ENCODE assay signal across 22 mouse cellular contexts in the genomic region with DNA sequence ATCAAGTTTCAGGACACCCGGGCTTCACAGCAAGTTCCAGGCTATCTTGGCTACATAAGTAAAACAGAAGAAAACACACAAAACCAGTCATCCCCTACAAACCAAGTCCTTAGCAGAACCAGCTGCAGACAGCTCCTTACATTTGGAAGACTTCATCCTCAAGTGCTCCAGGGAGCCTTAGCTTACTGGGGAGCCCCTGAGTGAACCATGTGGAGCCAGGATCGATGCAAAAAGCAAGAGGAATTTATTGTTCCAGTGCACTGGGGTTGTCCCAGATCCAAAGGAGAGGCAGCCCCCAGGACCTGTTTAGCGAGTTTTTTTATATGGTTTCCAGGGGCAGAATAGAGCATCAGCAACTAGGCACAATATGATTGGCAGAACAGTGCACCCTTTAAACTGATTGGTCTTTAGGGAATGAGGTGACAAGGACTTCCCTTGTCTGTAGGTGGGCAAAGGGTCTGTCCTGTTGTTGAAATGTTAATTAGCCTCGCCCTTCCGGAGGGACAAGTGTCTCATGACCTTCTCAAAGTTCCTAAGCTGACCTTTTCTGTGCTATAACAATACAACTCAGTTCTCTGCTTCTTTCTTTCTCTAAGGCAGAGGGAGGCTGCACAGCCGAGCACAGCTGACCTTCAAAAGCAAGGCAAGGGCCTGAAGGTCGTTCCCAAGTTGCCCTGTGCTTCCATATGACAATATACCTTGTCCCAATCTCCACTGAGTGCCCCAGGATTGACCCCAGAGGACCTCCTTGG. TPM values are rescaled to one million over a fixed set of nuclear protein-coding genes. Genes with fewer than 3 reads are reported as not detected.
"Had no signal": no experiment of that assay in that cellular context is flagged by ENCODE, and none has a peak within 500 bp of the region (broad histone marks: within the 10 kb centered on the region; RNA-seq: fewer than 3 reads in every experiment).

No protein-coding gene starts in this region.

- H3K9ac ChIP-seq: limb, embryonic 13.5 days; liver, embryonic 12.5 days; liver, embryonic 15.5 days; lung, embryonic 15.5 days; midbrain, embryonic 12.5 days; midbrain, embryonic 15.5 days; neural tube, embryonic 13.5 days; stomach, embryonic 15.5 days had no signal

- ATAC-seq: liver, embryonic 12.5 days; midbrain, embryonic 15.5 days had no signal

- H3K4me3 ChIP-seq: limb, embryonic 10.5 days; limb, embryonic 13.5 days; liver, embryonic 12.5 days; liver, embryonic 15.5 days; lung, embryonic 15.5 days; midbrain, embryonic 12.5 days; midbrain, embryonic 15.5 days; myocyte; neural tube, embryonic 13.5 days; stomach, embryonic 15.5 days had no signal

- H3K36me3 ChIP-seq: limb, embryonic 13.5 days; liver, embryonic 12.5 days; lung, embryonic 15.5 days; midbrain, embryonic 12.5 days; midbrain, embryonic 15.5 days; neural tube, embryonic 13.5 days; stomach, embryonic 15.5 days had no signal

- H3K27ac ChIP-seq: limb, embryonic 10.5 days; limb, embryonic 13.5 days; liver, embryonic 12.5 days; liver, embryonic 15.5 days; lung, embryonic 15.5 days; midbrain, embryonic 12.5 days; midbrain, embryonic 15.5 days; neural tube, embryonic 13.5 days; stomach, embryonic 15.5 days had no signal

- H3K4me2 ChIP-seq: limb, embryonic 13.5 days; liver, embryonic 12.5 days; liver, embryonic 15.5 days; lung, embryonic 15.5 days; midbrain, embryonic 12.5 days; midbrain, embryonic 15.5 days; neural tube, embryonic 13.5 days; stomach, embryonic 15.5 days had no signal

- DNase-seq: kidney, postnatal 14 days; kidney, postnatal 4 days; liver; lung, adult 18-20 months; lung, postnatal 14 days; lung, postnatal 4 days; retina, postnatal 1 day; right cerebral cortex, postnatal 25 days; spleen, adult 18-20 months; thymus, adult 18-20 months; thymus, postnatal 36 days had no signal

- H3K9me3 ChIP-seq: limb, embryonic 10.5 days; limb, embryonic 13.5 days; liver, embryonic 12.5 days; liver, embryonic 15.5 days; lung, embryonic 15.5 days; midbrain, embryonic 12.5 days; midbrain, embryonic 15.5 days; neural tube, embryonic 13.5 days; stomach, embryonic 15.5 days had no signal

- H3K27me3 ChIP-seq: limb, embryonic 13.5 days; liver, embryonic 12.5 days; liver, embryonic 15.5 days; lung, embryonic 15.5 days; midbrain, embryonic 12.5 days; midbrain, embryonic 15.5 days; neural tube, embryonic 13.5 days; stomach, embryonic 15.5 days had no signal

RNA-seq across cellular contexts. Expression of gene Nutf2-ps1, which starts 8.0 kb away (rescaled TPM):
- total RNA-seq: monocyte, adult 5-6 weeks had no signal
